Mouse (Mus musculus): ENCODE measurements at regions not wholly inside any gene's neighbourhood (a gene's known extent, or its start where the extent isn't known, plus 50 kb on each side); places are given as distances from the start of the nearest gene placed in this dataset.

DNA sequence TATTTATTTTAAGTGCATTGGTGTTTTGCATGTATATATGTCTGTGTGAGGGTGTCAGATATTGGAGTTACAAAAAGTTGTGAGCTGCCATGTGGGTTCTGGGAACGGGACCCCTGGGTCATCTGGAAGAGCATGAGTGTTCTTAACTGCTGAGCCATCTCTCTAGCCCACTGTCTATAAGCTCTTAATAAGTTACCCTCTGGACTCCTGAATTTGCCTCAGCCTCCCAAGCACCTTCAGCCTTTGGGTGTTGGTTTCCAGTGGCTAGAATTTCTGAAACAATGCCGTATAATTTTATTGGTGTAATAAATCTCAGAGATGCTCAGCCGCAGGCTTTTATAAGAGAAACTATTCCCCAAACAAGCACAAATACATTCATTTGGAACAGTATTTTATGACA, 75.0 kb downstream of the Nat3 start:
- DNase-seq = no peak

DNA sequence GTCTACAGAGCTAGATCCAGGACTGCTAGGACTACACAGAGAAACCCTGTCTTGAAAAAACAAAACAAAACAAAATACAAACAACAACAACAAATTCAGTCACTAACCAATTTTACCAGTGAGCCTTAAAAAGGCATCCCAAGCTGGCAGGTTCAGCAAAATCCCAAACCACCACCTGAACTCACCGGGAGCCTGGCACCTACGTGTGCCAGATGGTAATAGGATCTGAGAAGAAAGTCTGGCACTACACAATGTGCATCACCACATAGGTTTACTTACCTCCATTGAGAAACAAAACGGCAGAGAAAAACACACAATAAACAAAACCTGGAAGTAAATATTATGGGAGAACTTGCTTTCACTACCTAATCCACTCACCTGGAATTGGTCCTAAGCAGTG, 98.6 kb downstream of the Nat3 start:
- DNase-seq = no peak

DNA sequence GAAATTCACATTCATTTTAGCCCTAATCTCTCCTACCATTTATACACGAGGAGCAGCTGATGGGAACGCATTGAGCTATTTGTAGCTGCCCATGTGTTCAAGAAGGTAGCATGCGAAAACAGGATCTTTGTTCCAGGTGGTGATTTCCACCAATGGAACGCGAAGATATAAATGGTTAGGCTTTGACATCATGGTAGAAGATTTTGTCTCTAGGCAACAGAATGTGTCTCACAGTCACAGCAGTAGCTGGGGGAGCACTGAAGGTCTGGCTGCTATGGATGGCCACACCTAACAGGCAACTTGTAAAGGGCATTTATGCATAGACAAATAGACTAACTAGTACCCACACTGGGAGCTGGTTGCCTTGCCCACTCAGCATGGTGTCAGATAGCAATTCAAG, 108.0 kb downstream of the Nat3 start:
- DNase-seq = peak; percentile 9 to 19

DNA sequence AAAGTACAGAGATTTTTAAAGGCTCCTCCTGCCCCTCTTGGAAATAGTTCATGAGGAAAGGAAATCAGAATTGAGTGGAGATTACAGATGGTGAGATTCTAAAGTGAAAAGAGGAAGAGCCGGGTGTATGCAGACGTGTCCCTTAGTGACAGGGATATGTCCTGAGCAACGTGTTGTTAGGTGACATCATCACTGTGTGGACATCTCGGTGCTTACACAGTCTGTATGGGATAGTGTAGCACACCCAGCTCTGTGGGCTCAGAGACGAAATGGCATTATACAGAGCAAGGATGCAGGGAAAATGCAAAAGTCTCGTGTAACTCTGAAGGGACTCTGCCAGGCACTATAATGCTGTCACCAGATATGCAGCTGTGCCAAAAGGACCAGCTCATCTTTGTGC, 108.6 kb downstream of the Nat3 start:
- DNase-seq = no peak

Small RNA genes lying in the stretch of these regions (microRNA-seq; reads per million reads assigned to microRNA genes)
- gene Gm44391 = 0 reads per million in 2 experiments
